Mouse (Mus musculus): ENCODE data around the gene Ranbp10. TPM values are rescaled to one million over a fixed set of nuclear protein-coding genes. Genes with fewer than 3 reads are reported as not detected.

The Ranbp10 gene
- polyA plus RNA-seq, 1 experiment from 2014 or later = 15.8 TPM

GRCm38 (mm10) chr8:105739216-105739615, 87.9 kb downstream of the Ranbp10 start:
- no peak overlapping the region for H3K4me2 ChIP-seq (ENCODE audit: low read depth, low read length, severe bottlenecking)
- no peaks in the 10 kb centered on the region for H3K4me1 ChIP-seq (replicated peaks; ENCODE audit: control insufficient read depth, insufficient read depth, low read length)
- H3K27ac ChIP-seq (ENCODE audit: low read depth, low read length) = no peak overlapping the region
- no peaks in the 10 kb centered on the region for H3K9me3 ChIP-seq (ENCODE audit: control insufficient read depth, low read length)
- DNase-seq (ENCODE audit: low spot score) (no peak), ATAC-seq (replicated peaks; ENCODE audit: low FRiP score) (no peak)
- H3K36me3 ChIP-seq (ENCODE audit: control insufficient read depth, insufficient read depth, low read length) = no peaks in the 10 kb centered on the region; the same call in 1 of the 2 replicates
- no peak overlapping the region for H3K9ac ChIP-seq (ENCODE audit: low read length)
- 92% methylated on average over 5 of the region's 5 CpGs for WGBS
- H3K4me3 ChIP-seq (ENCODE audit: low read depth, low read length) = no peak overlapping the region
- no peaks in the 10 kb centered on the region for H3K27me3 ChIP-seq (ENCODE audit: control insufficient read depth, insufficient read depth, low read length)

DNA sequence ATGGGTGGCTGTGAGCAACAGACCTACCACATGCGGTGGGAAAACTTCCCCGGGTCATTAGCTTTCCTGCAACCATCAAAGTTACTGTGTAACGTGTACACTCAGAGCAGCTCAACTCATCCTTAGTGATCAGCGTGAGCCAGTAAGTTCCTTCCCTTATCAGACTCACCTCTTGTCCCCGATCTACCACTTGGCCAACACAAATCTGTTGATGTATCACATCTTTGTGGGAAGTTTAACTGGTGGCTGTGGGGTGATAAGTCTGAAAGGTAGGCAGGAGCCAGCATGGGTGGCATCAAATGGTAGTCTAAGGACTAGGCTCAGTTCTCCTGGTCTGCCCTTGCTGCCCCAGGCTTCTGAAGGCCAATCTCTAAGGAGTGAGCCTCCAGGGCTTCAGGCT, 95.0 kb downstream of the Ranbp10 start:
- Histone ChIP-seq H3K27me3 (ENCODE audit: control insufficient read depth, insufficient read depth, low read length) (no peaks in the 10 kb centered on the region), H3K4me2 (ENCODE audit: low read depth, low read length, severe bottlenecking) (no peak overlapping the region), H3K4me1 (replicated peaks; ENCODE audit: control insufficient read depth, insufficient read depth, low read length) (no peaks in the 10 kb centered on the region), H3K36me3 (ENCODE audit: control insufficient read depth, insufficient read depth, low read length) (no peaks in the 10 kb centered on the region; the same call in 1 of the 2 replicates), H3K9ac (ENCODE audit: low read length) (no peak overlapping the region), H3K27ac (ENCODE audit: low read depth, low read length) (no peak overlapping the region), H3K4me3 (ENCODE audit: low read depth, low read length) (no peak overlapping the region), H3K9me3 (ENCODE audit: control insufficient read depth, low read length) (no peaks in the 10 kb centered on the region)
- 90% methylated on average over 5 of the region's 5 CpGs for WGBS
- DNase-seq (ENCODE audit: low spot score) (no peak), ATAC-seq (replicated peaks; ENCODE audit: low FRiP score) (no peak)

GRCm38 (mm10) chr8:105727397-105728124, 99.6 kb downstream of the Ranbp10 start:
- 88% methylated on average over 18 of the region's 18 CpGs for WGBS
- Histone ChIP-seq H3K27me3 (ENCODE audit: control insufficient read depth, insufficient read depth, low read length) (no peaks in the 10 kb centered on the region), H3K27ac (ENCODE audit: low read depth, low read length) (no peak overlapping the region), H3K4me3 (ENCODE audit: low read depth, low read length) (no peak overlapping the region), H3K36me3 (ENCODE audit: control insufficient read depth, insufficient read depth, low read length) (no peaks in the 10 kb centered on the region; the same call in 1 of the 2 replicates), H3K9ac (ENCODE audit: low read length) (no peak overlapping the region), H3K4me2 (ENCODE audit: low read depth, low read length, severe bottlenecking) (no peak overlapping the region), H3K9me3 (ENCODE audit: control insufficient read depth, low read length) (no peaks in the 10 kb centered on the region), H3K4me1 (replicated peaks; ENCODE audit: control insufficient read depth, insufficient read depth, low read length) (no peaks in the 10 kb centered on the region)
- ATAC-seq (replicated peaks; ENCODE audit: low FRiP score) (no peak), DNase-seq (ENCODE audit: low spot score) (no peak)

- WGBS = 85% methylated on average over 5 of the region's 5 CpGs
Observed at GRCm38 (mm10) chr8:105725726-105726125, 101.4 kb downstream of the Ranbp10 start.

GRCm38 (mm10) chr8:105722861-105723260, 104.3 kb downstream of the Ranbp10 start:
- no peak for ATAC-seq (replicated peaks; ENCODE audit: low FRiP score)
- Histone ChIP-seq H3K4me1 (replicated peaks; ENCODE audit: control insufficient read depth, insufficient read depth, low read length) (no peaks in the 10 kb centered on the region), H3K9me3 (ENCODE audit: control insufficient read depth, low read length) (no peaks in the 10 kb centered on the region), H3K27me3 (ENCODE audit: control insufficient read depth, insufficient read depth, low read length) (no peaks in the 10 kb centered on the region), H3K4me3 (ENCODE audit: low read depth, low read length) (no peak overlapping the region), H3K4me2 (ENCODE audit: low read depth, low read length, severe bottlenecking) (no peak overlapping the region), H3K27ac (ENCODE audit: low read depth, low read length) (no peak overlapping the region), H3K9ac (ENCODE audit: low read length) (no peak overlapping the region), H3K36me3 (ENCODE audit: control insufficient read depth, insufficient read depth, low read length) (no peaks in the 10 kb centered on the region; the same call in 1 of the 2 replicates)
- WGBS = 94% methylated on average over 9 of the region's 9 CpGs
- no peak for DNase-seq (ENCODE audit: low spot score)

More at GRCm38 (mm10) chr8:105725726-105726125, 101.4 kb downstream of the Ranbp10 start:
- Histone ChIP-seq H3K9me3 (ENCODE audit: control insufficient read depth, low read length) (no peaks in the 10 kb centered on the region), H3K27ac (ENCODE audit: low read depth, low read length) (no peak overlapping the region), H3K4me1 (replicated peaks; ENCODE audit: control insufficient read depth, insufficient read depth, low read length) (no peaks in the 10 kb centered on the region), H3K9ac (ENCODE audit: low read length) (no peak overlapping the region), H3K36me3 (ENCODE audit: control insufficient read depth, insufficient read depth, low read length) (no peaks in the 10 kb centered on the region; the same call in 1 of the 2 replicates), H3K27me3 (ENCODE audit: control insufficient read depth, insufficient read depth, low read length) (no peaks in the 10 kb centered on the region), H3K4me2 (ENCODE audit: low read depth, low read length, severe bottlenecking) (no peak overlapping the region), H3K4me3 (ENCODE audit: low read depth, low read length) (no peak overlapping the region)
- DNase-seq (ENCODE audit: low spot score) (no peak), ATAC-seq (replicated peaks; ENCODE audit: low FRiP score) (no peak)

DNA sequence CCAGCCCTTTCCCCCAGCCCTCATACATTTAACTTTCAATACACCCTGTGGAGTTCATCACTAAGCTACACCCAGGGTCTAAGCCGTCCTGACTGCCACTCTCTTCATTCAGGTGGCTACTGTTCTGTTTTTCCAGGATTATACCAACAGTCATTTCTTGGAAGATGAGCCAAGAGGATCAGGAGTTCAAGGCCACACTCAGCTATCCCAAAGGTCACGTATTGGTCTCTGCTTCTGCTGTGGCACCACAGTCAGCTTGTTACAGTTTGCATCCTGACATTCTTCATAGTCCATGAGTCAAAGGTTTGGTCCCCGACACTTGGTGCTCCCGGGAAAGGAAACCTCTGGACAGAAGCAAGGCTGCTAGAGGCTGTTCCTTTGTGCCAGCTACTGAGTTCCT, 107.5 kb downstream of the Ranbp10 start:
- H3K36me3 ChIP-seq (ENCODE audit: control insufficient read depth, insufficient read depth, low read length) = no peaks in the 10 kb centered on the region
- H3K4me2 ChIP-seq (ENCODE audit: low read depth, low read length, severe bottlenecking) = no peak overlapping the region
- WGBS = 88% methylated on average over 4 of the region's 4 CpGs
- H3K27me3 ChIP-seq (ENCODE audit: control insufficient read depth, insufficient read depth, low read length) = no peaks in the 10 kb centered on the region
- no peak overlapping the region for H3K4me3 ChIP-seq (ENCODE audit: low read depth, low read length)
- no peak for DNase-seq (ENCODE audit: low spot score)
- no peak overlapping the region for H3K27ac ChIP-seq (ENCODE audit: low read depth, low read length)
- no peak overlapping the region for H3K9ac ChIP-seq (ENCODE audit: low read length)
- H3K4me1 ChIP-seq (replicated peaks; ENCODE audit: control insufficient read depth, insufficient read depth, low read length) = no peaks in the 10 kb centered on the region
- ATAC-seq (replicated peaks; ENCODE audit: low FRiP score) = no peak
- H3K9me3 ChIP-seq (ENCODE audit: control insufficient read depth, low read length) = no peaks in the 10 kb centered on the region

Other genes starting within 250 kb of the Ranbp10 start
- 18.2 and 18.9 TPM in 2 replicates for gene Ripor1, start 222.1 kb downstream of the Ranbp10 start, polyA plus RNA-seq (2014; fragmentation: Nextera tagmentation; extraction: Ambion mirVana)
- gene Ctcf, start 190.8 kb downstream of the Ranbp10 start, polyA plus RNA-seq (2014; fragmentation: Nextera tagmentation; extraction: Ambion mirVana) = 134 and 145 TPM in 2 replicates
- gene Agrp, start 190.0 kb downstream of the Ranbp10 start, polyA plus RNA-seq (2014; fragmentation: Nextera tagmentation; extraction: Ambion mirVana) = 0.49 and 1.6 TPM in 2 replicates
- gene Carmil2, start 141.1 kb downstream of the Ranbp10 start, polyA plus RNA-seq (2014; fragmentation: Nextera tagmentation; extraction: Ambion mirVana) = 1.8 and 2.0 TPM in 2 replicates
- gene Acd, start 126.2 kb downstream of the Ranbp10 start, polyA plus RNA-seq (2014; fragmentation: Nextera tagmentation; extraction: Ambion mirVana) = 76.9 and 83.6 TPM in 2 replicates
- gene Pard6a, start 126.2 kb downstream of the Ranbp10 start, polyA plus RNA-seq (2014; fragmentation: Nextera tagmentation; extraction: Ambion mirVana) = 24.9 and 25.1 TPM in 2 replicates
- 0.36 TPM in 1 of 2 replicates, not detected in the other for gene 4933405L10Rik, start 119.7 kb downstream of the Ranbp10 start, polyA plus RNA-seq (2014; fragmentation: Nextera tagmentation; extraction: Ambion mirVana)
- gene Enkd1, start 119.1 kb downstream of the Ranbp10 start, polyA plus RNA-seq (2014; fragmentation: Nextera tagmentation; extraction: Ambion mirVana) = 43.0 and 44.4 TPM in 2 replicates
- 38.0 and 49.3 TPM in 2 replicates for gene Gfod2, start 68.7 kb downstream of the Ranbp10 start, polyA plus RNA-seq (2014; fragmentation: Nextera tagmentation; extraction: Ambion mirVana)
- 0.21 and 0.23 TPM in 2 replicates for gene Tsnaxip1, start 381 bp upstream of the Ranbp10 start, polyA plus RNA-seq (2014; fragmentation: Nextera tagmentation; extraction: Ambion mirVana)
- 59.7 and 62.0 TPM in 2 replicates for gene Cenpt, start 25.9 kb upstream of the Ranbp10 start, polyA plus RNA-seq (2014; fragmentation: Nextera tagmentation; extraction: Ambion mirVana)
- 85.6 and 87.3 TPM in 2 replicates for gene Thap11, start 27.8 kb upstream of the Ranbp10 start, polyA plus RNA-seq (2014; fragmentation: Nextera tagmentation; extraction: Ambion mirVana)
- gene Nutf2, start 33.2 kb upstream of the Ranbp10 start, polyA plus RNA-seq (2014; fragmentation: Nextera tagmentation; extraction: Ambion mirVana) = 355 and 371 TPM in 2 replicates
- gene Edc4, start 53.5 kb upstream of the Ranbp10 start, polyA plus RNA-seq (2014; fragmentation: Nextera tagmentation; extraction: Ambion mirVana) = 62.7 and 65.2 TPM in 2 replicates
- gene Nrn1l, start 66.2 kb upstream of the Ranbp10 start, polyA plus RNA-seq (2014; fragmentation: Nextera tagmentation; extraction: Ambion mirVana) = 1.1 TPM in 1 of 2 replicates, not detected in the other
- 22.1 and 23.1 TPM in 2 replicates for gene Pskh1, start 73.1 kb upstream of the Ranbp10 start, polyA plus RNA-seq (2014; fragmentation: Nextera tagmentation; extraction: Ambion mirVana)
- 1.1 and 2.5 TPM in 2 replicates for gene Ctrl, start 106.5 kb upstream of the Ranbp10 start, polyA plus RNA-seq (2014; fragmentation: Nextera tagmentation; extraction: Ambion mirVana)
- gene Psmb10, start 111.1 kb upstream of the Ranbp10 start, polyA plus RNA-seq (2014; fragmentation: Nextera tagmentation; extraction: Ambion mirVana) = 20.9 and 21.5 TPM in 2 replicates
- 0.55 and 0.60 TPM in 2 replicates for gene Lcat, start 116.0 kb upstream of the Ranbp10 start, polyA plus RNA-seq (2014; fragmentation: Nextera tagmentation; extraction: Ambion mirVana)
- 10.6 and 11.4 TPM in 2 replicates for gene Slc12a4, start 138.7 kb upstream of the Ranbp10 start, polyA plus RNA-seq (2014; fragmentation: Nextera tagmentation; extraction: Ambion mirVana)
- not detected in 2 replicates for gene Dpep3, start 152.1 kb upstream of the Ranbp10 start, polyA plus RNA-seq (2014; fragmentation: Nextera tagmentation; extraction: Ambion mirVana)
- gene Dus2, start 164.0 kb upstream of the Ranbp10 start, polyA plus RNA-seq (2014; fragmentation: Nextera tagmentation; extraction: Ambion mirVana) = 16.5 and 20.7 TPM in 2 replicates
- gene Dpep2nb, start 178.6 kb upstream of the Ranbp10 start, polyA plus RNA-seq (2014; fragmentation: Nextera tagmentation; extraction: Ambion mirVana) = not detected in 2 replicates
- 21.0 and 22.4 TPM in 2 replicates for gene Ddx28, start 184.5 kb upstream of the Ranbp10 start, polyA plus RNA-seq (2014; fragmentation: Nextera tagmentation; extraction: Ambion mirVana)
- 4.5 and 5.3 TPM in 2 replicates for gene Nfatc3, start 231.5 kb upstream of the Ranbp10 start, polyA plus RNA-seq (2014; fragmentation: Nextera tagmentation; extraction: Ambion mirVana)